Mouse (Mus musculus) bone marrow, adult 2 months (tissue): Measurements from ENCODE around the gene Zic4. TPM values are rescaled to one million over a fixed set of nuclear protein-coding genes. Genes with fewer than 3 reads are reported as not detected.

ENCODE experiments used
- H3K27ac ChIP-seq: fragments of 200-500 bp; 2 replicates; pipeline ENCODE4 v1.5.1; 2012; ENCODE audit warnings: low read depth, mild to moderate bottlenecking, control low read depth, inconsistent platforms, low read length; ENCODE audit not compliant: control insufficient read depth, poor library complexity, insufficient read depth
- H3K4me1 ChIP-seq: fragments of 200-500 bp; 2 replicates; pipeline ENCODE4 v1.6.1; 2011; ENCODE audit warnings: low read length; ENCODE audit not compliant: control insufficient read depth, insufficient read depth
- H3K4me3 ChIP-seq: fragments of 200-500 bp; replicated peaks from 2 replicates; pipeline ENCODE3; 2011; ENCODE audit warnings: mild to moderate bottlenecking, low read depth, low read length, control low read depth; ENCODE audit not compliant: control insufficient read depth
- CTCF ChIP-seq: fragments of 200-500 bp; IDR thresholded peaks from 2 replicates; pipeline ENCODE4 v1.5.1; 2011; ENCODE audit warnings: low read length, control low read depth; ENCODE audit not compliant: control insufficient read depth, insufficient read depth
- POLR2A ChIP-seq: fragments of 200-500 bp; IDR thresholded peaks from 2 replicates; pipeline ENCODE4 v1.6.1; 2011; ENCODE audit warnings: low read depth, mild to moderate bottlenecking, control low read depth, low read length, borderline replicate concordance; ENCODE audit not compliant: control insufficient read depth
- WGBS: fragments of 180-500 bp; shearing (Covaris S2); methylation state at CpG from one replicate; pipeline ENCODE4 v1.1.7; 2018; 5-methylcytosine and 5-hydroxymethylcytosine counted together
- polyA plus RNA-seq: library from polyadenylated mRNA; stranded (reverse); fragments of >200 nt; gene quantifications from 2 replicates; pipeline ENCODE4 v1.2.4, GENCODE M21; 2011; ENCODE audit warnings: low replicate concordance; ENCODE audit not compliant: missing spikeins, insufficient read depth, insufficient read length

Zic4 gene
- polyA plus RNA-seq, 1 experiment, result not detected

- WGBS, result 5% methylated on average over 8 of the region's 8 CpGs
- no peaks in the 10 kb centered on the region for H3K4me1 ChIP-seq
- TF ChIP-seq CTCF (no peak), POLR2A (no peak)
These were observed 23.6 kb downstream of the Zic4 start for GRCm38 (mm10) chr9:91385561-91386430.

GRCm38 (mm10) chr9:91386502-91386890 lies 24.3 kb downstream of the Zic4 start:
- H3K4me1 ChIP-seq, result no peaks in the 10 kb centered on the region
- WGBS, result 7% methylated on average over 17 of the region's 17 CpGs
- no peak overlapping the region for H3K4me3 ChIP-seq
- no peak overlapping the region for H3K27ac ChIP-seq
- TF ChIP-seq POLR2A (no peak), CTCF (no peak)

More at GRCm38 (mm10) chr9:91385561-91386430, 23.6 kb downstream of the Zic4 start:
- Histone ChIP-seq H3K4me3 (no peak overlapping the region), H3K27ac (no peak overlapping the region)

GRCm38 (mm10) chr9:91386891-91387739 lies 24.9 kb downstream of the Zic4 start:
- Histone ChIP-seq H3K4me3 (no peak overlapping the region), H3K27ac (no peak overlapping the region), H3K4me1 (no peaks in the 10 kb centered on the region)
- TF ChIP-seq CTCF (no peak), POLR2A (no peak)
- 9% methylated on average over 31 of the region's 31 CpGs for WGBS

- no peak overlapping the region for H3K27ac ChIP-seq
- H3K4me3 ChIP-seq, result no peak overlapping the region
- WGBS, result 4% methylated on average over 5 of the region's 5 CpGs
- H3K4me1 ChIP-seq, result no peaks in the 10 kb centered on the region
- TF ChIP-seq CTCF, result no peak
- no peak for TF ChIP-seq POLR2A
These were observed 25.5 kb downstream of the Zic4 start for GRCm38 (mm10) chr9:91387740-91388080.

GRCm38 (mm10) chr9:91388173-91388572 lies 26.0 kb downstream of the Zic4 start:
- no peak for TF ChIP-seq POLR2A
- TF ChIP-seq CTCF, result no peak
- no peak overlapping the region for H3K4me3 ChIP-seq
- 3% methylated on average over 4 of the region's 4 CpGs for WGBS
- no peaks in the 10 kb centered on the region for H3K4me1 ChIP-seq
- no peak overlapping the region for H3K27ac ChIP-seq

- no peaks in the 10 kb centered on the region for H3K4me1 ChIP-seq
- H3K4me3 ChIP-seq, result no peak overlapping the region
- no peak overlapping the region for H3K27ac ChIP-seq
- 7% methylated on average over 8 of the region's 8 CpGs for WGBS
- TF ChIP-seq CTCF, result no peak
- no peak for TF ChIP-seq POLR2A
These were observed 31.3 kb downstream of the Zic4 start for GRCm38 (mm10) chr9:91393376-91394068.

GRCm38 (mm10) chr9:91394211-91394646 lies 32.0 kb downstream of the Zic4 start:
- no peak overlapping the region for H3K27ac ChIP-seq
- no peaks in the 10 kb centered on the region for H3K4me1 ChIP-seq
- TF ChIP-seq CTCF (no peak), POLR2A (no peak)
- H3K4me3 ChIP-seq, result no peak overlapping the region
- 5% methylated on average over 14 of the region's 14 CpGs for WGBS
